Mouse (Mus musculus) C2C12 (cell line): ENCODE measurements at regions not wholly inside any gene's neighbourhood (a gene's known extent, or its start where the extent isn't known, plus 50 kb on each side); places are given as distances from the start of the nearest gene placed in this dataset.

Source experiments
- CTCF ChIP-seq: IDR thresholded peaks from one replicate; pipeline ENCODE4 v1.5.1; 2011; ENCODE audit not compliant: control insufficient read depth, insufficient read depth, insufficient read length
- MYOG ChIP-seq: IDR thresholded peaks from one replicate; pipeline ENCODE4 v1.6.1; 2011; ENCODE audit not compliant: control insufficient read depth, insufficient read length; ENCODE audit errors: extremely low read depth

- TF ChIP-seq MYOG, result no peak
- TF ChIP-seq CTCF, result no peak
Observed at GRCm38 (mm10) chrX:13229891-13230614, 50.7 kb upstream of the Ddx3x start.
